Mouse (Mus musculus) embryo, embryonic 11.5 days (tissue): Measurements from ENCODE around the gene Cacna1d.
A peak's percentile ranks its signal among the peaks of the same experiment; 100 is the strongest.

Source experiments
- DNase-seq: peaks from one replicate; pipeline ENCODE4 v3.0.0-alpha.2; 2012; ENCODE audit warnings: low read depth, low spot score

Gene Cacna1d

GRCm38 (mm10) chr14:30019792-30020575 lies 471.3 kb downstream of the Cacna1d start:
- DNase-seq, result no peak

- DNase-seq, result no peak
Measured at GRCm38 (mm10) chr14:30019375-30019774, 471.9 kb downstream of the Cacna1d start.

- no peak for DNase-seq
Measured at GRCm38 (mm10) chr14:30018846-30019245, 472.4 kb downstream of the Cacna1d start.

GRCm38 (mm10) chr14:30018463-30018801 lies 472.8 kb downstream of the Cacna1d start:
- DNase-seq, result no peak

GRCm38 (mm10) chr14:30017794-30018462 lies 473.3 kb downstream of the Cacna1d start:
- no peak for DNase-seq

- no peak for DNase-seq
Measured at GRCm38 (mm10) chr14:30016666-30017065, 474.6 kb downstream of the Cacna1d start.

- DNase-seq, result no peak
Measured at GRCm38 (mm10) chr14:30015008-30015407, 476.2 kb downstream of the Cacna1d start.

GRCm38 (mm10) chr14:30014487-30014886 lies 476.8 kb downstream of the Cacna1d start:
- DNase-seq, result no peak

- no peak for DNase-seq
Measured at GRCm38 (mm10) chr14:30011886-30012560, 479.2 kb downstream of the Cacna1d start.

GRCm38 (mm10) chr14:30009864-30010560 lies 481.2 kb downstream of the Cacna1d start:
- DNase-seq, result no peak

GRCm38 (mm10) chr14:30008733-30009575 lies 482.3 kb downstream of the Cacna1d start, which contains the start of the genes Il17rb and Chdh:
Gene Il17rb (minus strand): TSS chr14:30008896.
Gene Chdh (plus strand): TSS chr14:30009023.
- peak; percentile 20 for DNase-seq

- DNase-seq, result no peak
Measured at GRCm38 (mm10) chr14:29999475-29999811, 491.8 kb downstream of the Cacna1d start.

GRCm38 (mm10) chr14:29998747-29999474 lies 492.3 kb downstream of the Cacna1d start:
- DNase-seq, result no peak

GRCm38 (mm10) chr14:29997345-29997744 lies 493.9 kb downstream of the Cacna1d start:
- no peak for DNase-seq

GRCm38 (mm10) chr14:29996000-29996751 lies 495.1 kb downstream of the Cacna1d start:
- no peak for DNase-seq

- DNase-seq, result peak; percentile 14
Measured at GRCm38 (mm10) chr14:29994976-29995375, 496.3 kb downstream of the Cacna1d start.
